Mouse (Mus musculus) c-Kit-positive CD71-positive TER-119-positive erythroid progenitor cells, embryonic 14.5 days (primary cell): ENCODE results near the gene Acta2.
A peak's percentile ranks its signal among the peaks of the same experiment; 100 is the strongest.

Experiments used
- DNase-seq: peaks from one replicate; pipeline ENCODE4 v3.0.0-alpha.2; 2013; ENCODE audit warnings: low spot score

Acta2 gene

GRCm38 (mm10) chr19:34192008-34192963, 63.1 kb downstream of the Acta2 start, which contains the start of gene Stambpl1:
Gene Stambpl1, plus strand, starts transcription at chr19:34192229.
- peak; percentile 19 for DNase-seq

GRCm38 (mm10) chr19:34191645-34192007, 63.8 kb downstream of the Acta2 start:
- no peak for DNase-seq
